Mouse (Mus musculus) neural tube, embryonic 11.5 days (tissue): ENCODE results near the gene Mb21d2. TPM values are rescaled to one million over a fixed set of nuclear protein-coding genes. Genes with fewer than 3 reads are reported as not detected.

Experiments used
- ATAC-seq: fragments of 200-750 bp; cut with Nextera tagmentation; 2 replicates; pipeline ENCODE4 v1.8.0; 2017; ENCODE audit warnings: moderate number of reproducible peaks, mild to moderate bottlenecking, moderate TSS enrichment, moderate library complexity; ENCODE audit not compliant: insufficient read depth, low FRiP score, low TSS enrichment
- DNase-seq: peaks from one replicate; pipeline ENCODE4 v3.0.0-alpha.2; 2015; ENCODE audit warnings: low spot score
- H3K27ac ChIP-seq: fragments of 300-500 bp; sonication (generic); 2 replicates; pipeline ENCODE4 v1.5.1; 2014; ENCODE audit warnings: low read depth, mild to moderate bottlenecking, low read length
- H3K27me3 ChIP-seq: fragments of 300-500 bp; sonication (generic); 2 replicates; pipeline ENCODE4 v1.6.1; 2014; ENCODE audit warnings: mild to moderate bottlenecking, low read length, mixed read lengths; ENCODE audit not compliant: control insufficient read depth, insufficient read depth
- H3K36me3 ChIP-seq: fragments of 300-500 bp; sonication (generic); 2 replicates; pipeline ENCODE4 v1.6.1; 2014; ENCODE audit warnings: mild to moderate bottlenecking, low read length, moderate library complexity, mixed read lengths; ENCODE audit not compliant: control insufficient read depth, insufficient read depth
- H3K4me1 ChIP-seq: fragments of 300-500 bp; sonication (generic); 2 replicates; pipeline ENCODE4 v1.6.1; 2014; ENCODE audit warnings: low read length, mixed read lengths; ENCODE audit not compliant: control insufficient read depth, insufficient read depth
- H3K4me2 ChIP-seq: fragments of 300-500 bp; sonication (generic); 2 replicates; pipeline ENCODE4 v1.6.1; 2014; ENCODE audit warnings: low read depth, mild to moderate bottlenecking, moderate library complexity
- H3K4me3 ChIP-seq: fragments of 300-500 bp; sonication (generic); 2 replicates; pipeline ENCODE4 v1.5.1; 2014; ENCODE audit warnings: low read depth, low read length
- H3K9ac ChIP-seq: fragments of 300-500 bp; sonication (generic); 2 replicates; pipeline ENCODE4 v1.6.1; 2014; ENCODE audit warnings: mild to moderate bottlenecking, low read length
- H3K9me3 ChIP-seq: fragments of 300-500 bp; sonication (generic); 2 replicates; pipeline ENCODE4 v1.6.1; 2016; ENCODE audit warnings: low read length; ENCODE audit not compliant: control insufficient read depth
- WGBS: fragments of 180-500 bp; shearing (Covaris S2); extraction: QIAGEN DNeasy Blood & Tissue Kit; methylation state at CpG from one replicate; pipeline ENCODE4 v1.1.7; 2014; 5-methylcytosine and 5-hydroxymethylcytosine counted together
- polyA plus RNA-seq: library from polyadenylated mRNA; unstranded; fragments of >200 nt; fragmentation: Nextera tagmentation; extraction: Ambion mirVana; gene quantifications from 2 replicates; pipeline ENCODE4 v1.2.1, GENCODE M21; 2014

The Mb21d2 gene
- 11.7 TPM in 2 replicates for polyA plus RNA-seq

DNA sequence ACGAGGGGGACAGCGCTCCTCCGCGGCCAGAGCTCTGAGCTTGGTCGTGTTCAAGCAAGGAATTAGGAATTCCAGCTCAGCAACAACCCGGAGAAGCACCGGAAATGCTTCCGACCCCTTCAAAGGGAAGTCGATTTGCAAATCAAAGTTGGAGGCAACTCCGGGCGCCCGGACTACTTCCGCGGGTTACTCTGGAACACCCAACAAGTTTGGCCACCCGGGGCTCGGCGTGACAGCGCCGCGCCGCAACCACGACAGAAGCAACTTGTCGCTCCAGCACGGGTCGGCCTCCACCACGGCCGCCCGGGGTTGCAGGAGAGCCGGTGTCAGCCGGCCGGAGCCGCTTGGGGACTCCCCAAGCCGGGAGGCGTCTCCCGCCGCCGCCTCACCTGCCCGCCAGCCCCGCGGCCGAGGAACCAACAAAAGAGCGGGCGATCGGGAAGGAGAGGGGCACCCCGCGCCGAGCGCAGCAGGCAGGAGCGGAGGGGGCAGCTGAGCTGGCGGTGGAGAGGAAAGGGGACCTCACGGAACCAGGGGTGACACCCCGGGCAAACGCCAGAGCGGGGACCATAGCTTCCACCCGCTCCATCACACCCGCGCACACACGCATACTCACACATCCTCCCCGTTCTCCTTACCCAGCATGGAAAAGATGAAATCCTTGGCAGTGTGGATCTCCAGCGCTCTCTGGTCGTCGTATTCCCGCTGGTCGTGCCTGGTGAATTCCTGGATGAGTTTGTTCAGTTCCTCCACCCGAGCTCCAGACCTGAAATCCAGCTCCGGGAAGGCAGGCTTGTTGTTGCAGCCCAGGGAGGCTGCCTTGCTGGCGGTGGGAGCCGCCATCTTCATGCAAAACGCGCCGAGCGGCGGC is at the start of gene Mb21d2:
Gene Mb21d2 (minus strand): TSS at position 859 of the 871 bp plus-strand sequence.
- Histone ChIP-seq H3K36me3 (no peaks in the 10 kb centered on the region), H3K4me2 (peak within 1 kb of the TSS; percentile 95), H3K27ac (peak within 1 kb of the TSS; percentile 90), H3K9me3 (no peaks in the 10 kb centered on the region), H3K4me1 (peaks cover 20% of the 10 kb centered on the region), H3K27me3 (no peaks in the 10 kb centered on the region), H3K4me3 (peak within 1 kb of the TSS; percentile 91), H3K9ac (peak within 1 kb of the TSS; percentile 81)
- WGBS = under 1% methylated on average over 62 of the region's 73 CpGs
- DNase-seq (peak; percentile 71), ATAC-seq (peak; percentile 56)

DNA sequence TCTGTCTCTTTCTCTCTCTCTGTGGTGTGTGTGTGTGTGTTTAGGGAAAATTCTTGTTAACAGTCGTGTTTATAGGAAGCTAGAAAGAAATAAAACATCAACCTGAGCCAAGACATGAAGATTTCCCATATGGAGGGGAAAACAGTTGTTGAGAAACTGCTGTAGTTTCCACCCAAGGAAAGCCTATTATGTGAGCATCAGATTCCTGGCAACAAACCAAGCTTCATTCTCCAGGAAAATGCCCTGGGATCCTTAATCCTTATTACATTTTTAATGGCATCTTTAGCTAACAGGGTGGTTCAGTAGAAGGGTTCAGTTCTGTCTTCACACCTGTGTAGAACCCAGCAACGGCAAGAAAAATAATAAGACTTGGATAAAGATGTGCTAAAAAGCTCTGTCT is 36.8 kb upstream of the Mb21d2 start:
- no peak for DNase-seq
- WGBS = 79% methylated on average over 2 of the region's 2 CpGs

DNA sequence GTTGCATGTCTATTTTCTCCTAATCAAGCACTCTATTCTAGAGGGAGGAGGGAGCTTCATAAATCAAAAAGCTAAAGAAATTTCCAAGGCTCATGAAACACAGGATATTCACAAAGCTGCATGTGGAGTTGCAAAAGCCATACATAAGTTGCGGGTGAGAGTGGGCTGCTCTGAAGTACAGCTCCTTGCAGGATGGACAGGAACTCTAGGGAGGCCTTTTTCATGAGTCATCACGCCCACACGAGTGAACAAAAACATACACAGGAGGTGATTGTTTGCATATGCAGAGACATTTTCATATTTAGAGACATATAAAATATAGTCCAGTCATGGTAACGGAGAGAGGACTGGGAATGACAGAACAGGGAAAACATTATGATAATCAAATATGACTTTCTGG is 34.6 kb upstream of the Mb21d2 start:
- no peaks in the 10 kb centered on the region for H3K4me1 ChIP-seq
- H3K4me3 ChIP-seq = no peak overlapping the region
- 85% methylated on average over 4 of the region's 4 CpGs for WGBS
- H3K36me3 ChIP-seq = no peaks in the 10 kb centered on the region
- ATAC-seq (no peak), DNase-seq (no peak)
- H3K4me2 ChIP-seq = no peak overlapping the region
- no peak overlapping the region for H3K27ac ChIP-seq
- H3K27me3 ChIP-seq = no peaks in the 10 kb centered on the region
- no peak overlapping the region for H3K9ac ChIP-seq
- H3K9me3 ChIP-seq = no peaks in the 10 kb centered on the region

More for the DNA sequence above, 36.8 kb upstream of the Mb21d2 start:
- H3K9me3 ChIP-seq = no peaks in the 10 kb centered on the region
- no peak overlapping the region for H3K4me2 ChIP-seq
- no peak overlapping the region for H3K9ac ChIP-seq
- H3K4me1 ChIP-seq = no peaks in the 10 kb centered on the region
- no peaks in the 10 kb centered on the region for H3K27me3 ChIP-seq
- no peak for ATAC-seq
- H3K4me3 ChIP-seq = no peak overlapping the region
- H3K36me3 ChIP-seq = no peaks in the 10 kb centered on the region
- no peak overlapping the region for H3K27ac ChIP-seq

DNA sequence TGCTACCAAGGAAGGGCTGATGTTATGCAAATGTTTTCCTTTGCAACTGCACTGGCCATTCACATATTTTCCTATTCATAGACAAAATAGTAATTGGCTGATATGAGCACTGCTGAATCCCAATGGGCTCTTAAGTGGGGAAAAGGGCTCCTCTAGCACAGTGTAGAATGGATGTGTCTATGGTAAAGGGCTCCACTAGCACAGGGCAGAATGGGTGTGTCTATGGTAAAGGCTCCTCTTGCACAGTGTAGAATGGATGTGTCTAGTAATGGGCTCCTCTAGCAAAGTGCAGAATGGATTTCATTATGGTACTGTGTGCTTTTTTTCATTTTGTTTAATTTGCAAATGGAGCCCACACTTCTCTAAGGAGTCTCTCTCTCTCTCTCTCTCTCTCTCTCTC is 33.5 kb upstream of the Mb21d2 start:
- Histone ChIP-seq H3K4me1 (no peaks in the 10 kb centered on the region), H3K27me3 (no peaks in the 10 kb centered on the region), H3K9ac (no peak overlapping the region), H3K9me3 (no peaks in the 10 kb centered on the region), H3K4me2 (no peak overlapping the region), H3K4me3 (no peak overlapping the region), H3K36me3 (no peaks in the 10 kb centered on the region), H3K27ac (no peak overlapping the region)
- no peak for ATAC-seq
- no peak for DNase-seq

DNA sequence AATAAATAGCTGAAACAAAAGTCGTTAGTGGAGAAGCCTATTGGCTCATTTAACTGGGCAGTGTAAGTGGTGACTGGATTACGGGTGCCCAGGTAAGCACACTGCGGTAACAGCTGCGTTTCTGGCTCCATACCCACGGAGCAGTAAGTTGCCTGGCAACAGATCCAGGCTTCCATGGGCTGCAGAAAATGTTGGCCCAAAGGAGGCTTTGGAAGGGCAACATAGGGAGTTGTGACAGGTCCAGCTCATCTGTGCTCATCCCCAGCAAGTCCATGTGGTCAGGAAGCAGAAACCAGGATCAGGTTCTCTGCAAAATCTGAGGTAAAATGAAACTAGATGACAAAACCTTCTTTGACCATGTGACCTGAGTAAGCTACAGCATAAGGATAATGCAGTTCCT is 20.3 kb upstream of the Mb21d2 start:
- no peak for ATAC-seq
- no peak for DNase-seq

DNA sequence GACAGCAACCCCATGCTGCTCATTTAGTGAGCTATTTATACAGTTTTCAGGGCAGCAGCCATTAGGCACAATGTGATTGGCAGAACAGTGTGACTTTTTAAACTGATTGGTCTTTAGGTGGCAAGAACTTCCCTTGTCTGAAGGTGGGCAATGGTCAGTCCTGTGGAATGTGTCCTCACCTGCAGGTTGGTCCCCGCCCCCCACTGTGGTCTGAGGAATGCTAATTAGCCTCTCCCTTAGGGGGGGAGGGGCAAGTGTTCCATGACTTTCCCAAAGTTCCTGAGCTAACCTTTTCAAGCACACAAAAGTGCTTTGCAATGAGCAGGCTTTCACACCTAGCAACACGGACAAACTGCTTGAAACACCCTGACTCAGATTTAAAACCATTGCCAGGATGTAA is 13.8 kb upstream of the Mb21d2 start:
- no peak overlapping the region for H3K9ac ChIP-seq
- no peak overlapping the region for H3K4me3 ChIP-seq
- H3K4me1 ChIP-seq = no peaks in the 10 kb centered on the region
- no peaks in the 10 kb centered on the region for H3K9me3 ChIP-seq
- no peak overlapping the region for H3K4me2 ChIP-seq
- no peak overlapping the region for H3K27ac ChIP-seq
- H3K27me3 ChIP-seq = no peaks in the 10 kb centered on the region
- 59% methylated on average over 2 of the region's 2 CpGs for WGBS
- H3K36me3 ChIP-seq = no peaks in the 10 kb centered on the region
- DNase-seq (no peak), ATAC-seq (no peak)

More for the DNA sequence above, 20.3 kb upstream of the Mb21d2 start:
- no peaks in the 10 kb centered on the region for H3K27me3 ChIP-seq
- H3K4me1 ChIP-seq = no peaks in the 10 kb centered on the region
- no peak overlapping the region for H3K9ac ChIP-seq
- H3K9me3 ChIP-seq = no peaks in the 10 kb centered on the region
- no peak overlapping the region for H3K4me3 ChIP-seq
- H3K27ac ChIP-seq = no peak overlapping the region
- 79% methylated on average over 5 of the region's 5 CpGs for WGBS
- no peaks in the 10 kb centered on the region for H3K36me3 ChIP-seq
- no peak overlapping the region for H3K4me2 ChIP-seq

DNA sequence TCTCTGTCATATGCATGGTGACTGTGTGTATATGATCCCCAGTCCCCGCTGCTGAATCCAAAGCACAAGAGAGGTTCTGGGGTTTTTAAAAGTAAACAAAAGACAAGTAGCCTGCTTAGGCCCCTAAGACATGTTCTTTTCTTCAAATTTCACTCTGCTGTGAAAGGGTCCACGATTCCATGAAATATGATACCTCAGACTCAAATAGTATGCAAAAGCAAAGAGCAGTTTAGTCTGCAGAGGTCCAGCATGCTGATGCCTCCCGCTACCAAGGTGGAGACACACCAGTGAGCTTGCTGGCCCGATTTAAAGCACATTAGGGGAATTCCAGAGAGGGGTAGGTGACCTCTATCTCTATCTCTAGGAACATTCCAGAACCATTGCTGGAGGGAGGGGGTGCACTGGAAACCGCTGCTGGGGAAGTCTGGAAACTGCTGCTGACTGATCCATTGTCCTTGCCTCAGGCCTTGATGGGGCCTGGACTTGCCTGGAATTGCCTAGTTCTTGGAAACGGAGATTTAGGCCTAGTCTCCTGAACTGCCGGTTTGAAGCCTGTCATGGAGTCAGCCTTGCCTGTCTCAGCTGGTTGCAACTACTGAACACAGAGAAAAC is 6.8 kb upstream of the Mb21d2 start:
- 67% methylated on average over 7 of the region's 7 CpGs for WGBS
- Histone ChIP-seq H3K27ac (no peak overlapping the region), H3K27me3 (no peaks in the 10 kb centered on the region), H3K4me1 (no peaks in the 10 kb centered on the region), H3K36me3 (no peaks in the 10 kb centered on the region), H3K9me3 (no peaks in the 10 kb centered on the region), H3K4me2 (no peak overlapping the region), H3K9ac (no peak overlapping the region), H3K4me3 (no peak overlapping the region)
- no peak for ATAC-seq
- no peak for DNase-seq

DNA sequence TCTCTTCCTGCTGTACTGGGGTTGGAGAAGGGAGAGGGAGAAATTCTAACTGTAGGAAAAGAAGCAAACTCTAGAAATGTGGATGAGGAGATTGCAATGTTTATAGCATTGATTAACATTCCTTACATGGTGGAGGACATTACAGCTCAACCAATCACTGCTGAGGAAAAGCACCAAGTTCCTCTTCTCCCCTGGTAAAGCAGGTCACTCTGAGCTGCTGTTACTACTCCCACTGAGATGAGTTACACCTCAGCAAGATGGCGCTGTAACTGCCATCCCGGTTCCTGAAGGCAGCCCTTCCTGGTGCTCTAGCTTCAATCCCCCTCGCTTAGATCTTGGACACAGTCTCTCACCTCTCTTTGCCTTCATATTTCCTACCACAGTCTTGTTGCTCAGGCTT is 6.2 kb upstream of the Mb21d2 start:
- H3K27me3 ChIP-seq = no peaks in the 10 kb centered on the region
- H3K4me2 ChIP-seq = no peak overlapping the region
- no peak overlapping the region for H3K27ac ChIP-seq
- H3K4me3 ChIP-seq = no peak overlapping the region
- DNase-seq (no peak), ATAC-seq (no peak)
- H3K9me3 ChIP-seq = no peaks in the 10 kb centered on the region
- no peak overlapping the region for H3K9ac ChIP-seq
- WGBS = 67% methylated on average over 3 of the region's 3 CpGs
- H3K4me1 ChIP-seq = no peaks in the 10 kb centered on the region
- no peaks in the 10 kb centered on the region for H3K36me3 ChIP-seq

DNA sequence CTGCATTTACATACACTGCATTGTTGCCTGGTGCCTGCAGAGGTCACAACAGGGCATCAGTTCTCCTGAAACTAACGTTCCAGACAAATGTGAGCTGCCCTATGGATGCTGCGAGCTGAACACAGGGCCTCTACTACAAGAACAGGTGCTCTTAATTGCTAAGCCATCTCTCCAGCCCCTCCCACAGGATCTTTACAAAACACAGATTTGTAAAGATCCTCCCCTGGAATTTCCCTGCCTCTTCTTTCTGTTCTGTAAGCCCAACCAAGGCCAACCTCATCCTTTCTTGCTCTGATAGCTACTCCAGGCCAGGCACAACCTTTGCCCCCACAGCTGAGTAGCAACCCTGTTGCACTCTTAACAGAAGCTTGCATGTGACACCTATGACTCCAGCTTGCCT is 1.7 kb upstream of the Mb21d2 start:
- WGBS = 51% methylated on average over 2 of the region's 2 CpGs
- no peak overlapping the region for H3K9ac ChIP-seq
- no peaks in the 10 kb centered on the region for H3K9me3 ChIP-seq
- H3K4me3 ChIP-seq = no peak overlapping the region
- H3K27me3 ChIP-seq = no peaks in the 10 kb centered on the region
- H3K4me1 ChIP-seq = peaks cover 20% of the 10 kb centered on the region
- no peaks in the 10 kb centered on the region for H3K36me3 ChIP-seq
- ATAC-seq (no peak), DNase-seq (no peak)
- H3K4me2 ChIP-seq = no peak overlapping the region
- no peak overlapping the region for H3K27ac ChIP-seq
